Mouse (Mus musculus): ENCODE results near the gene Nqo2. TPM values are rescaled to one million over a fixed set of nuclear protein-coding genes. Genes with fewer than 3 reads are reported as not detected.

The Nqo2 gene
- polyA plus RNA-seq, 1 experiment from 2014 or later: 33.8 TPM

DNA sequence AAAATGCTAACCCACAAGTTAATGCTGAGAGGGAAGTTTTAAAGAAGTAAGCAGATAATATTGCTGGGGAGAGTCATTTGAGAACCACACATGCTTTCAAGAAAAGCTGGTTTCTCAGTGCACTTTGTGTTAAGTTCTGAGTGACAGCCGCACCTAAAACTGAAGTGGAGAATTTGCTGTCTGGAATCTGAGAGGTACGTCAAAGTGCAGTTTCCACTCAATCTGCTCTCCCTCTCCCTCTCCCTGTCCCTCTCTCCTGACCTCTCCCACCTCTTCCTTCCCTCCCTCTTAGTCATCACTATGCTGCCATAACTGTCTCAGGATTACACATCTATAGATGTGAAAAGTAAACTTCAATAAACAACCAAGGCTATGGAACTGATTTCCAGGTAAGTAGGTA, 57.5 kb downstream of the Nqo2 start:
- ATAC-seq (ENCODE audit: low read depth): no peak
- Histone ChIP-seq H3K27ac (ENCODE audit: low read length) (no peak overlapping the region), H3K4me3 (ENCODE audit: low read length) (no peak overlapping the region), H3K4me2 (ENCODE audit: low read depth, low read length) (no peak overlapping the region), H3K36me3 (ENCODE audit: control insufficient read depth, insufficient read depth, low read length) (peaks cover 25% of the 10 kb centered on the region), H3K9ac (ENCODE audit: low read length) (no peak overlapping the region), H3K9me3 (ENCODE audit: control insufficient read depth, low read length) (peaks cover 4% of the 10 kb centered on the region; the same call in 1 of the 2 replicates), H3K4me1 (replicated peaks; ENCODE audit: control insufficient read depth, insufficient read depth, low read length) (no peaks in the 10 kb centered on the region), H3K27me3 (ENCODE audit: control insufficient read depth, insufficient read depth, low read depth, low read length) (no peaks in the 10 kb centered on the region)
- 55% methylated on average over 2 of the region's 2 CpGs for WGBS

DNA sequence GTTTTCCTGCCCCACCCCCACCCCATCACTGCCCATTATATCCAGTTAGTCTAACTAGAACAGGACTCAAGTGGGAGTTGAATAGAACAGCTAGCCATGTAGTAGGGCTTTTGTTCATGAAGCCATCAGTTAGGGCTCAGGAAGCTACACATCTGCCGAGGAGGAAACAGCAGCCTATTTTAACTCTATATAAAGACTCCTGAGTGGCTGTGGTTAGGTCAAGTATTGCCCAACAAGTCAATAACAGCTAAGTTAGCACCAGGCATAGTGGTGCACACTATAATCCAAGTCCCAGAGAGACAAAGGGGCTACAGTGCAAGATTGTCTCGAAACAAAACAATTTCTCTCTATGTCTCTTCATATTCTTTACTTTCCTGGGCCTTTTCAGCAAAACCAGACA, 67.6 kb downstream of the Nqo2 start:
- H3K27ac ChIP-seq (ENCODE audit: low read length): no peak overlapping the region
- H3K9me3 ChIP-seq (ENCODE audit: control insufficient read depth, low read length): no peaks in the 10 kb centered on the region
- H3K9ac ChIP-seq (ENCODE audit: low read length): no peak overlapping the region
- 66% methylated on average over 2 of the region's 2 CpGs for WGBS
- H3K36me3 ChIP-seq (ENCODE audit: control insufficient read depth, insufficient read depth, low read length): peaks cover 34% of the 10 kb centered on the region
- H3K27me3 ChIP-seq (ENCODE audit: control insufficient read depth, insufficient read depth, low read depth, low read length): no peaks in the 10 kb centered on the region
- no peak overlapping the region for H3K4me3 ChIP-seq (ENCODE audit: low read length)
- peaks cover 6% of the 10 kb centered on the region for H3K4me1 ChIP-seq (replicated peaks; ENCODE audit: control insufficient read depth, insufficient read depth, low read length)
- ATAC-seq (ENCODE audit: low read depth): no peak
- no peak overlapping the region for H3K4me2 ChIP-seq (ENCODE audit: low read depth, low read length)

DNA sequence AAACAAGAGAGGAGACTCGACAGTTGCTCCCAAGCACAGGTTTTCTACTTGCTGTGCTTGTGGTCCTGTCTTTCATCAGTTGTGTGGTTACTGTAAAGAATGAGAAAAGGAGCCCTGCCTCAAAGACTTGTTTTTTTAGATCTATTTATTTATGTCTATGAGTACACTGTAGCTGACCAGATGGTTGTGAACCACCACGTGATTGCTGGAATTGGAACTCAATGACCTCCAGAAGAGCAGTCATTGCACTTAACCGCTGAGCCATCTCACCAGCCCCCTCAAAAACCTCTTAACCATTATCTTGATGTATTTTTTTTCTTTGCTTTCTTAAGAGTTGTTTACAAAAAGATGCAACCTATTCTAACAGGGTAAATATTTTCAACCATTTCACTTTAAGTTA, 70.9 kb downstream of the Nqo2 start:
- H3K9ac ChIP-seq (ENCODE audit: low read length): no peak overlapping the region
- WGBS: 61% methylated on average over 3 of the region's 3 CpGs
- no peaks in the 10 kb centered on the region for H3K9me3 ChIP-seq (ENCODE audit: control insufficient read depth, low read length)
- no peaks in the 10 kb centered on the region for H3K27me3 ChIP-seq (ENCODE audit: control insufficient read depth, insufficient read depth, low read depth, low read length)
- peaks cover 15% of the 10 kb centered on the region; the same call in 1 of the 2 replicates for H3K36me3 ChIP-seq (ENCODE audit: control insufficient read depth, insufficient read depth, low read length)
- no peak overlapping the region for H3K27ac ChIP-seq (ENCODE audit: low read length)
- no peak overlapping the region for H3K4me2 ChIP-seq (ENCODE audit: low read depth, low read length)
- peaks cover 20% of the 10 kb centered on the region for H3K4me1 ChIP-seq (replicated peaks; ENCODE audit: control insufficient read depth, insufficient read depth, low read length)
- H3K4me3 ChIP-seq (ENCODE audit: low read length): no peak overlapping the region
- no peak for ATAC-seq (ENCODE audit: low read depth)

DNA sequence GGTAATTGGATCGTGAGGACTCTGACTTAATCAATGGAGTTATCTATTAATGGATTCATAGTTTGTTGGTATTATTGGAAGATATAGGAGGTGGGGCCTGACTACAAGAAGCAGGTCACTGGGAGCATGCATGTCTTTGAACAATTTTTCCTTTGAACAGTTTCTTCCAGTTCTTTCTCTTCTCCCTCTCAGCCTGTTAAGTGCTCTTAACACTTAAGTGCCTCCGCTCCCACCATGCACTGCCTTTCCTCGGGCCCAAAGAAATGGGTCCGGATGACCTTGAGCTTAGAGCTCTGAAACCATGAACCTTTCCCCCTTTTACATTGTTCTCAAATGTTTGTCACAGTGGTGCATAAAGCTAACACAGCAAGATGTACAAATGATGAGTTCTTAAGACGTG, 72.2 kb downstream of the Nqo2 start:
- 59% methylated on average over 5 of the region's 5 CpGs for WGBS
- Histone ChIP-seq H3K9ac (ENCODE audit: low read length) (no peak overlapping the region), H3K27me3 (ENCODE audit: control insufficient read depth, insufficient read depth, low read depth, low read length) (no peaks in the 10 kb centered on the region), H3K9me3 (ENCODE audit: control insufficient read depth, low read length) (no peaks in the 10 kb centered on the region), H3K4me3 (ENCODE audit: low read length) (no peak overlapping the region), H3K4me2 (ENCODE audit: low read depth, low read length) (no peak overlapping the region), H3K36me3 (ENCODE audit: control insufficient read depth, insufficient read depth, low read length) (peaks cover 12% of the 10 kb centered on the region; the same call in 1 of the 2 replicates), H3K27ac (ENCODE audit: low read length) (peak overlapping the region; percentile 88), H3K4me1 (replicated peaks; ENCODE audit: control insufficient read depth, insufficient read depth, low read length) (peaks cover 20% of the 10 kb centered on the region)
- ATAC-seq (ENCODE audit: low read depth): peak; percentile 36; the same call in 1 of the 2 replicates

DNA sequence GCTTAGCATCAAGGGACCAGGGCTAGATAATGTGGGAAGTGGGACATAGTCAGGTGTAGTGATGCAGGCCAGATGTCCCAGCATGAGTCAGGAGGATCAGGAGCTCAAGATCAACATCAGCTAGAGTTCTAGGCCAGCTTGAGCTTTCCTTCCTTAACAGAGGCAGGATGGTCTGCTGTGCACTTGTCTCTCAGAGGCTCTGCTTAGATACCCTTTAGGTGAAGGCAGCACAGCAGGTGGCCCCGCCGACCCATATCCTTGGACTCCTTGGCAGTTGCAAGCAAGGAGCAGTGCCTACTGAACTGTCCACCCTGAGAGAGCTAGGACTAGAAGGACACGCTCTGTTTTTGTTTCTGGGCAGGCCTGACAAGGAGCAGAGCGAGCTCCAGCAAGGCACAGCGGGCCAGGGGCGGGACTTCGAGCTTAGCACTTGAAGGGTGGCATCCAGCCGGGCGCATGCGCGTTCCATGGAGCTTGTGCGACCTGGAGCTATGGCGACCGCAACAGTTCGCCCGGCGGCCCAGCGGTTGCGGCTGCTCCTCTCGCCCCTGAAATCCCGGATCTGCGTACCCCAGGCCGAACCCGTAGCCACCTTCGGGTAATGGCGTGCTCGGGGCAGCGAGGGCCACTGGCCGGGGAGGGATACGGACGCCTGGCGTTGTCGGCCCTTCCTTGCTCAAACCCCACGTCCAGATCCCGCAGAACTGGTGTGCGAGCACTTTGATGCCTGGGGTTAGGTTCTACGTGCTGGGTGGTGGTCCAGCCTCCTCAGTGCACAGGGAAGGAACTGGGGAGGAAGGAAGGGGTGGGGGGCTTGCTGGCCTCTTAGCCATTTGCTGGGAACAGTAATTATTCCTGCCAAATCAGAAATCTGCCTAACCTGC, 72.9 kb downstream of the Nqo2 start, which contains the start of gene Bphl:
Gene Bphl, plus strand, starts transcription at position 426 of the 884 bp plus-strand sequence.
- Histone ChIP-seq H3K4me3 (ENCODE audit: low read length) (peak within 1 kb of the TSS; percentile 76), H3K9me3 (ENCODE audit: control insufficient read depth, low read length) (no peaks in the 10 kb centered on the region), H3K4me2 (ENCODE audit: low read depth, low read length) (peak within 1 kb of the TSS; percentile 77), H3K9ac (ENCODE audit: low read length) (peak within 1 kb of the TSS; percentile 91), H3K36me3 (ENCODE audit: control insufficient read depth, insufficient read depth, low read length) (peaks cover 12% of the 10 kb centered on the region; the same call in 1 of the 2 replicates), H3K27ac (ENCODE audit: low read length) (peak within 1 kb of the TSS; percentile 88), H3K4me1 (replicated peaks; ENCODE audit: control insufficient read depth, insufficient read depth, low read length) (peaks cover 20% of the 10 kb centered on the region), H3K27me3 (ENCODE audit: control insufficient read depth, insufficient read depth, low read depth, low read length) (no peaks in the 10 kb centered on the region)
- ATAC-seq (ENCODE audit: low read depth): peak; percentile 96
- 1% methylated on average over 37 of the region's 37 CpGs for WGBS

DNA sequence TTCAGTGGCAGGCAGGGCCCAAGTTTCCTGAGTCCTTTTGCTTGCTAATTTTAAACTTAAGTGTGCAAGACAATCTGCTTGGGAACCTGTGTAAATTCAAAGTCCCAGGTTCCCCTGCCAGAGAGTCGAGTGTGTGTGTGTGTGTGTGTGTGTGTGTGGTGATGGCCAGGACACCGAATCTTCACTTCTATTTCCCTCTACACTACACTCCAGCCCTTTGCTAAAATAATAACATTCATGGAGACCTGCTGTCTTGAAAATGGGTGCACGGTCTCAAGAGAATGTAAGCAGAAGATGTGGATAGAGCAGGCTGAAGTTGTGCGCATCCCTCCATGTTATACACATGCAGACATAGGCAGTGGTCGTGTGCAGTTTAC, 73.6 kb downstream of the Nqo2 start:
- H3K4me1 ChIP-seq (replicated peaks; ENCODE audit: control insufficient read depth, insufficient read depth, low read length): peaks cover 20% of the 10 kb centered on the region
- peak overlapping the region; percentile 77 for H3K4me2 ChIP-seq (ENCODE audit: low read depth, low read length)
- H3K9me3 ChIP-seq (ENCODE audit: control insufficient read depth, low read length): no peaks in the 10 kb centered on the region
- 33% methylated on average over 5 of the region's 5 CpGs for WGBS
- peak overlapping the region; percentile 91 for H3K9ac ChIP-seq (ENCODE audit: low read length)
- peak; percentile 1; the same call in 1 of the 2 replicates for ATAC-seq (ENCODE audit: low read depth)
- H3K27me3 ChIP-seq (ENCODE audit: control insufficient read depth, insufficient read depth, low read depth, low read length): no peaks in the 10 kb centered on the region
- peaks cover 6% of the 10 kb centered on the region; the same call in 1 of the 2 replicates for H3K36me3 ChIP-seq (ENCODE audit: control insufficient read depth, insufficient read depth, low read length)
- peak overlapping the region; percentile 88 for H3K27ac ChIP-seq (ENCODE audit: low read length)
- H3K4me3 ChIP-seq (ENCODE audit: low read length): peak overlapping the region; percentile 76

Other genes starting within 250 kb of the Nqo2 start
- gene Serpinb6e, start 121.3 kb upstream of the Nqo2 start, polyA plus RNA-seq (2015; fragmentation: Nextera tagmentation; extraction: Ambion mirVana): not detected in 2 replicates
- gene Serpinb6c, start 59.0 kb upstream of the Nqo2 start, polyA plus RNA-seq (2015; fragmentation: Nextera tagmentation; extraction: Ambion mirVana): not detected in 2 replicates
- 20.3 and 22.7 TPM in 2 replicates for gene Ripk1, start 37.7 kb downstream of the Nqo2 start, polyA plus RNA-seq (2015; fragmentation: Nextera tagmentation; extraction: Ambion mirVana)
- 56.2 and 73.2 TPM in 2 replicates for gene Serpinb6a, start 38.1 kb downstream of the Nqo2 start, polyA plus RNA-seq (2015; fragmentation: Nextera tagmentation; extraction: Ambion mirVana)
- 70.6 and 80.8 TPM in 2 replicates for gene Bphl, start 72.9 kb downstream of the Nqo2 start, polyA plus RNA-seq (2015; fragmentation: Nextera tagmentation; extraction: Ambion mirVana)
- 185 and 193 TPM in 2 replicates for gene Tubb2a, start 113.3 kb downstream of the Nqo2 start, polyA plus RNA-seq (2015; fragmentation: Nextera tagmentation; extraction: Ambion mirVana)
- gene Tubb2b, start 165.8 kb downstream of the Nqo2 start, polyA plus RNA-seq (2015; fragmentation: Nextera tagmentation; extraction: Ambion mirVana): 18.9 and 19.4 TPM in 2 replicates
- 64.5 and 67.3 TPM in 2 replicates for gene Psmg4, start 198.3 kb downstream of the Nqo2 start, polyA plus RNA-seq (2015; fragmentation: Nextera tagmentation; extraction: Ambion mirVana)

All from lung, embryonic 16.5 days (tissue).